Mouse (Mus musculus) embryo, embryonic 10 days (tissue): ENCODE measurements at regions not wholly inside any gene's neighbourhood (a gene's known extent, or its start where the extent isn't known, plus 50 kb on each side); places are given as distances from the start of the nearest gene placed in this dataset.
A peak's percentile ranks its signal among the peaks of the same experiment; 100 is the strongest.

Experiments used
- DNase-seq: peaks from one replicate; pipeline ENCODE4 v3.0.0-alpha.2; 2015; ENCODE audit warnings: low spot score

DNA sequence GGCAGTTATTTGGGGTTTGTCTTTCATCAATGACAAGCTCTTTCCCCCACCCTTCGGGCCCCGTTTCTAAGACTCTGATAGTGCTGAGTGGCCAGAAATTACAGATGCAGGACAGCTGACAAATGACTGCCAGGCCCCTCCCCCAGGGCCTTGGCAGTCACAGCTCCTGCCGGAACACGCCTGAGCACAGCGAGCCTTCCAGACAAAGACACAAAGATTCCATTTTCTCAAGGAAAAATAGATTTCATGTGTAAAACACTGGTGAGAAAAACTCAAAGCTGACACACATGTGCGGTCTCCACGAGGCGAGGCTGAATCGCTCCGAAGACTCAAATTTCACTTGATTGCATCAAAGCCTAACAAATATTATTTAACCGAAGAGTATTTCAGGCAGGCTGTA is 247.6 kb downstream of the Ptprc start:
- peak; percentile 83 for DNase-seq

DNA sequence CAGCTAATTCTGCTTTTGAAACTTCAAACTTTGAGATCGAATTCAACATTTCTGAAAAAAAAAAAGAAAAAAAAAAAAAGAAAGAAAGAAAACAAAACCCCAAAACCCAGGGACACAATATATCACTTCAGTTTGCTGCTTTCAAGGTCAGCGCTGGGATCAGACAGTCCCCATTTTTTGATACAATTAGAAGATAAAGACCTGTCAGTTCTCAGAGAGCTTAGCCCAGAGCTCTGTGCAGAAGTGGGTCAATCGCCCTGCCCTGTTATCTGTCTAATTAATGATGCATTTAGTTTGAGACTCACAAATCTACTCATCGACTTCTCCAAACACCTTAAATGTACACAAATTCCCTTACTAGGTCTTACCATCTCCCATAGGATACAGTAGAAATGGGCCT is 249.2 kb downstream of the Ptprc start:
- no peak for DNase-seq

DNA sequence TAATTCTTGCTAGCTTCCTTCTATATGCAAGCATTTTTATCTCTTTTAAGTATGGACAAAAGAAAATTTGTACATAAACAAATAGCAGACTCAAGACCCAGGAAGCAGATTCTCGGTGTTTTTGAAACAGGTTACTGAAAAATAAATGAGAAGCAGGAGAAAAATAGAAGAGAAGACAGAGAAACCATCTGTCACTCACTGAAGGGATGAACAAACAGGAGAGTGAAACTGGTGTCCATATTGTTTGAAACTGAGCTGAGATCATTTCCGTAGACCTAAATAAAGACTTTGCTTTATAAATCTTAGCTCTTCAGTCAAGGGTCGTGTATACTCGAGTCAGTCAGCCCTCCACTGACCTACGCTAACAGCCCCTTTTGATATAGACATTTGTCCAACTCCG is 251.4 kb downstream of the Ptprc start:
- no peak for DNase-seq

DNA sequence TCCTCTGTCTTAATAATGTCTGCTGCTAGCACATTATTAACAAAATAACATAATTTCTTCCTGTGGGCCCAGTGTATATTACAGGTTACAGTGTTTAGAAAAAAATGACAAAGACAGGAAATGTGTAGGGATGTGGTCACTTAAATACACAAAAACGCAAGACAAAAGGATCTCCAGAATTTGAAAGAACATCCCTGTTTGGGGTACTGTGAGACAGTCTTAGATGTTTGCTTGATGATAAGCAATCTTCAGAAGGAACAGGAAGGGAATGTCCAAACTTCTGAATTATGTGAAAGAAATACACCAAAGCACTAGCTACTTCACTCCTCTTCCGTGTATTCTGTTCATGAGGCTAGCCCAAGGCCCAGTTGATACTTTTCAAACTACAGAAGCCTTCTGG is 251.8 kb downstream of the Ptprc start:
- DNase-seq: no peak

DNA sequence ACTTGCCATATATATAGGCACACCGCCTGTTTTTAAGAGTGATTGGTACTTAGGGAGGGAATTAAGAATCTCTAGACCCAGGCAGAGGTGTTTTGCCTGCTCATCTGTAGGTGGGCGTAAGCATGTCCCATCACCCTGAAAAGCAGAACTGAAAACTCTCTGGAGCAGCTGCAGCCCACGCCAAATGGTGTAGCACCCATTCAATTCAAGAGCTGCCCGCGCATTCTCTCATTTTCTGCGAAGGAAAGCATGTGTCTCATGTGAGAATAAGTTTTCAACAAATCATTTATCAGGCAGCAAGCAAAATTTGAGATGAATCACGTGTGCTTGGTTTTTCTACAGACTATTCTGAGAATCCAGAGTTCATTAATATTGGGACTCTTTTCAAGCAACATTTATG is 252.7 kb downstream of the Ptprc start:
- no peak for DNase-seq

DNA sequence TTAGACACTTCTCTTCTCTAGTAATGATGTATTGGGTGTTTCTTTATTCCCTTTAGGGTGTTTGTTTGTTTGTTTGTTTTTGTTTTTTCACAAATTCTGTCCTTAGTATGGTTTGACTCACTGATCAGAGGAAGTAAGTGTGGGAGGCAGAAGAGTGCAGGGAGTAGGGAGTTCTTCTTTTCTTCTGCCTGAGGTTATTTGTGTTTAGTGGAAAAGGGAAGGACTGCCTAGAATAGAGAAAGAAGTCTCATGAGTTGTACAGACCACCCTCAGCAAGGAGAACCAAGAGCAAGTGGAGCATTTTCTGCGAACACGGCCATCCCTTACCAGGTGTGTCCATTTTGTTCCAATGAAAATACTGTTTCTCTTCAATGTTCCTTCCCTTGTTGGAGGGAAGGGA is 253.9 kb downstream of the Ptprc start:
- DNase-seq: no peak

DNA sequence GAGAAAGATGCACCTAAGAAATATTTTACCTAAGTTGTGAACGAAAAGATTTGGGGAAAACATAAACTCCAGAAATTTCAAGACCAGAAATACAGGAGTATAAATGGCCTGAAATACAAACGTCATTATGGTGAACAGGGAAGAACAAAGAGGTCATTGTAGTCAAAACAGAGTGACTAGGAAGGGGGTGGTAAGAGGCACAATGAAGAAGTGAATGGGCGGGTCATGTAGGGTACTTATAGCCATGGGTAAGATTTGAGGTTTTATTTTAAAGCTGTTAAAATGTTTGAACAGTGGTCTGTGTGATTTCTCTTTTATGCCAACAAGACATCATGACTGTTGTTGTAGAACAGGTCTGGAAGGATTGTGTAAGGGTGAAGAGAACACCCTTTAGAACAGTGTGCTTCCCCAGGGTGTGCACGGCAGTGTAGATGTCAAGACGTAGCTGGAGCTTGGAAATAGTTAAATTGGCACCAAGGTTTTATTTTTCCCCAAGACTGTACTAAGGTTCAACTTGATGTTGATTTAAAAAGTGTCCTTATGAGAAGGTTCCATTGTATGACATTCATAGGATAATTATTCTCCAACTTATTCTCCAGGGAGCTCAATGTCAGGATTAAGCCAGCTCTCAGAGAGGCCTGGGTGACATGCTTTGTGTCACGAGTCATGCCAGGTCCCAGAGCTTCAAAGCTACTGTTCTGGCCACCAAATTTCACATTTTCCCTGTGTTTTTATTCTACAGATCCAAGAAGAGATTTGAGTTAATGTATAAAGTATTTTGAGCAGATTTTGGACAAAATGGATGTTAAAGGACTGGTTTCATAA is 255.6 kb downstream of the Ptprc start:
- DNase-seq: no peak

DNA sequence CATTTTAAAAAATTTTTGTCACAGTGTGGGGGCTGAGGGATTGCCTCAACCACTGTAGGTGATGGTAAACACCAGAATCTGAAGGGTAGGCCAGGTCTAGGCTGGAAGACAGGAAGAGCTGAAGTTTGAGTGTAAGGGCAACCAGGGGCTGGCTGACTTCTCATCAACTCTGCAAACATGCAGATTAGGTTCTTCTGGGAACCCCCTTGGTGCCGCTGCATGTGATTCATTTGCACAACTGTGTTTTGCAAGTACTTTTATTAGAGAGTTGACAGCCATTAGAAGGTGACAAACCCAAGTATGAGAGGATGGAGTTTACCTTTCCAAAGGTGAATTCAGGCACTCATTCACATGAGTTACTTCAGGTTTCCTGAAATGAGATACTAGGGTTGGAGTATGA is 258.1 kb downstream of the Ptprc start:
- no peak for DNase-seq

DNA sequence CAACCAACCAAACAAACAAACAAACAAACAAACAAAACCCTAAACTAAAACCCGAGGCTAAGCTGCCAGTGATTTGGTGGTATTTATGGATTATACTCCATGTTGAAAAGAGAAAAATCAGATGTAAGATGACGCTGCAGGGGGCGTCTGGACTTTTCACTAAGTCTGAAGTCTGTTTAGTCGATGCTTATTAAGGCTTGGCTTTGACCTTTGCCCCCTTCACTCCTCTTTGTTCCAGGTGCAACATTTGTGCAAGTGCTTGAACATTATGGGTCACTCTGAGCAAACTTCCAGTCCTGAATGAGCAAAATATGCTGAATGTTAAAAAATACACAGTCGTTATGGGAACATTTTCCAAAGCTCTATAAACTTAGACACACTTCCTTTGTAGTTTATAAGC is 268.6 kb downstream of the Ptprc start:
- DNase-seq: peak; percentile 44

DNA sequence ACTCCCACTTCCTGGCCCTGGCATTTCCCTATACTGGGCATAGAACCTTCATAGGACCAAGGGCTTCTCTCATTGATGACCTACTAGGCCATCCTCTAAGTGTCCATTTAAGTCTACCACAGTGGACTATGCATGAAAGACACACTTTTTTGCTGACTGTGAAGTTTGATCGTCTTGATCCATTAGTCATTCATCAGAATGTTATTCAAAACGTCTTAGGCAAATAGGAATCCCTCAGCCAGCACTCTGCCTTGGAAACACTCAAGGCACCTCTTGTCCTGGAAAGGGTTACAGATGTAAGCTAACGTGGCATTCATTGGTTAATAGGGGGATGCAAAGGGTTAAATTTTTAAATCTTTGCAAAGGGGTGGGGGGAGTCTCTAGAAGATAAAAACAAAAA is 269.0 kb downstream of the Ptprc start:
- DNase-seq: no peak

DNA sequence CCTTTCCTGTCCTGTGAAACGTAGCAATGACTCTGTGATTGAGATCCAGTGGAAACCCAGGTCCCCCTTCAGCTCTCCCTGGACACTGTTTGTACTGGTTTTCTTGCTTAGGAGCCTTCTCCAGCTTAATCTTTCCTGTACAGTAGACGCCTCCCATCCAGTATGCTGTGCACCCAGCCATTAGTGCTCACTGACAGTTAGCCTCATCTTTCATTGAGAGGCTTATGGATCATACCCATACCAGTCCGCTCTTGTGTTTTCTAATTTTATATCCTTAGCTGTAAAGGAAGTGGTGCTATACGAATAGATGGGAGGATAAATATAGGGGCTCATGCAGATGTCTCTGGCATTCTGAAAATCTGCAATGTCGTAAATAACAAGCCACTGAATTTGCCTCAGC is 269.9 kb downstream of the Ptprc start:
- DNase-seq: no peak

DNA sequence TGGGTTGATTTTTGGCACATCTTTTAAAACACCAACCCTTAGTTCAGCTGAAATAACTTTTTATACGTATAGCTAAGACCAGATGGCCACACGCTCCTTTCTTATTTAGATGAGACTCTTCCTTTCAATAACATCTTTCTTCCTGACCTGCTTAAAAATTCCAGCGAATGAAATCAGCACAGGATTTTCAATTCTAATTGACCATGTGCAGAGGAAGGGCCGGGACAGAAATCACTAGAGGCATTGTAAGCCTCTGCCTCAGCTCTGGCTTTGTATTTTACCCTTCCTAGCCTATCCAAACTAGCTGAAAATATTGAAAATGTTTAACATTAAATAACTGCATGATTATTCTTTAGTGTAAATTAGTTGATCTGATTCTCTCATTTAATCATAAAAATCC is 272.2 kb downstream of the Ptprc start:
- DNase-seq: no peak

DNA sequence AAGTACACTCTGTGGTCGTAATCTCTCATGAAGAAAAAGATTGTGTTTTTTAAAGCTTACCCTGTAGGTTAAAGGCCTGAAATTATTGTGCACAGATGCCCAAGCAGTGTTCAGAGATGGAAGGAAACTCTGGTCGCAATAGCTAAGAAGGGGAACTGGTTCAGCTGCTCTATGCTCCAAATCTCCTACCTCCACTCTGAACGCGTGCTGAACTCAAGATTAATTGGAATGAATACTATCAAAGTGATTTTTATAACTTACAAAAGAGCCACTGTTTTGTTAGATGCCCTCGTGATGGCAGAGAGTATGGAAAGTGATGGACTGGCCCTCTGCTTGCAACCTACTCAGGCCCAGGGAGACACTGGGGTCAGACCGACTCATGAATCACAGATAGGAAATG is 272.6 kb downstream of the Ptprc start:
- DNase-seq: no peak

DNA sequence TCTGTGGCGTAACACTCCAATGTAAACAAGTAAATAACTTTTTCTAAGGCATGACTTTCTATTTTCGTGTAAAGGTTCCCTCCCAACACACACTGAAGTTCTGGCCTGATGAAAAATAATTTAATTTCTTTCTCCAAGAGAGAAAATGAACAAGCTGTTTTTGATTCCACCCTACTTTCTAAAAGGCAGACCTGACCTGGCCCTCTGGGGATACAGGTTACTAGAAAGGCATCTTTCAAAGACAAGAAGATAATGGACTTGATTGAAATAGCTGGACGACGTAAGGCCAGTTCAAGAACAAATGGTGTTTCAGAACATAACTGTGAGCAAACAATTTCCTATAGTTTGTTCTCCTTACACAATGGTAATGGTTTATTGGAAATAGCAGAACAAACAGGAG is 273.5 kb downstream of the Ptprc start:
- DNase-seq: no peak

DNA sequence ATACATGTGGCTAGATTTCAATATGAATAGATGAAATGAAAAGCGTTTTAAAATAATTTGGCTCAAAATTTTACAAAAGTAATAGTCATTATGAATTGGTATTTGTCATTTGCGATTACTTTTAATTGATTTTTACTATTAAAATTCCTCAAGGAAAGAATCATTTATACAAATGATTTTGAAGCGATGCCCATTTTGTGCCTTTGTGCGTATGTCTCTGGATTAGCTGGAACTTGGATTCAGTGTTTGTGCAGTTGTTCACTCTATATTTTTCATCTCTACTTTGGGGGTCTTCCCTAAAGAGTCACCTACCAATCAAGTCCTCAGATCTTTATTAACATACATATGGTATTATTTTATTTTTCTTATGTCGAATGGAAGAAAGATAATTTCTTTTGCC is 274.3 kb downstream of the Ptprc start:
- DNase-seq: no peak

DNA sequence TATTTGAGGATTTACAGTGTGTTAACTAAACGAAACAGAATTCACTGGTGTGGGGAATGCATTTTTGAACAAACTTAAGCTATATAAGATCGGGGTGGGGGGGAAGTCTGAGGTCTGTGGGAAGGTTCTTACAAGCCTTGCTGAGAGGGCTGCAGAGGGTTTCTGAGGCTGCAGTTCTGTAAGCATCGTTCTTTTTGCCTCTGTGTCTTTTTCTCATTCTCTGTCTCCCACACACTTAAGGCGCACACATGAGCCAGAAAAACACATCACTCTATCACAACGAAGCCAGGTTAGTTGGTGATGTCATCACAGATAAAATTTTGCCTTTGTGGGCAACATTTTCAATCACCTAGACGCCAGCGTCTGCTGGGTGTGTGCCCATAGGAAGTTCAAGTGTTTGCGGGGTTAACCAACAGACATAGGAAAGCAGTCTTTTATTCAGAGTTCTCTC is 274.9 kb downstream of the Ptprc start:
- no peak for DNase-seq

DNA sequence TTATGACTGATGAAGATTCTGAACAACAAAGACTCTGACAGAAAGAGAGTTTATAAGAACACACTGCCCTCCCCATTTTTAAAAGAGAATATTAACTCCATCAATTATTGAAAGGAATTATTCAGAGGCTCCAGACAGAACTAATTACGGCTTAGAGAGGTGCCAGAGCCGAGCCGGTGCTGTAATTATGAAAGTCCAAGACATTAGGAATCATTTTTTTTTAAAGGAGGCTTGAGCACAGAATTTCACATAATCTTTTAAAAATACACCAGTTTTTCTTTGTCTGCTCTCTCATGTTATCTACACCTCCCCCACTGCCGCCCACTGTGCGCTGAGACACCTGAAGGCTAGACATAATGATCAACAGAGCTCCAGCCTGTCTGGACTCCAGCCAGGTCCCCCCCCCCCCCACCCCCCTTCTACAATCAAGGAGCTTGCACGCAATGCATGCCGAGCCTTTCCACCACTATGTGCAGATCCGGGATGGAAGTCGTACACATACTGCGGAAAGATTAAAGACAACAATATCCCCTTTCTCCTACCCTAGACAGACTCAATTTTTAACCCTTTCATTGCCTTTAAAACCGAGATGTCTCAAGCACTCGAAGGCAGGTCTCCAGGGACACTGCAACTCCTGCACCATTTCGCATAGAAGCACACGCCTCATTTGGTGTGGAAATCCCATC is 275.4 kb downstream of the Ptprc start:
- DNase-seq: peak; percentile 83

DNA sequence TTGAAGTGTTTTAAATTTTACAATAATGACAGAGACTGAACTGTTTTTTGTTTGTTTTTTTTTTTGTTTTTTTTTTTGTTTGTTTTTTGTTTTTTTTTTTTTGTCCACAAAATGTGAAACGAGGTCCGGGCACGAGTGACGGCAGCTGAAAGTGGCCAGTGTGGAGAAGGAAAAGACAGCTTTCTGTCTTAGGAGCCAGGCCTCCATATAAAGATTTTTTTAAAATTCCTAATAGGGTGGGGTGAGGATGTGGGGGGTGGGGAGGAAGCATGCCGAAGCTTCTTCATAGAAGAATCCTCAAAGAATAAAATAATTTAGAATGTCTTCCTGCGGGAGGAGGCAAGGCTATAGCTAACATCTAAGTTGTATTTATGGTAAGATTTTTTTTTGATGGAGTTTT is 276.2 kb downstream of the Ptprc start:
- DNase-seq: no peak

DNA sequence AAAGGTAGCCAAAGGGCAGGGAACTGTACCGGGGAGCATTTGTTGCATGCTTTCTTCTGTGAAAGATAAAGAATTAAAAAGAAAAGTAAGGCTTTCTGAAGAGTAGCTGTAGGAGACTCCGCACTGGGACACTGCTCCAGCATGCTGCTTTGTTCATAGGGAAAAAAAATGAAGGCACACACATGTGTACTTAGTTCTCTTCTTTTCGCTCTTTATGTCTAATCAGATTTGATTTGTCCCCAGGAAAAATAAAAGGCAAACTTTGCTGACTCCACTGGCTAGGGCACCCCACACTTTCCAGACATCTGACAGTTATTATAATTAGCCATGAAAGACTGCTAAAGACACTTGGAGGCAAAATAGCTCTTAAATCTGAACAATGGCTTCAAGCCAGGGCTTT is 276.6 kb downstream of the Ptprc start:
- peak; percentile 28 for DNase-seq

DNA sequence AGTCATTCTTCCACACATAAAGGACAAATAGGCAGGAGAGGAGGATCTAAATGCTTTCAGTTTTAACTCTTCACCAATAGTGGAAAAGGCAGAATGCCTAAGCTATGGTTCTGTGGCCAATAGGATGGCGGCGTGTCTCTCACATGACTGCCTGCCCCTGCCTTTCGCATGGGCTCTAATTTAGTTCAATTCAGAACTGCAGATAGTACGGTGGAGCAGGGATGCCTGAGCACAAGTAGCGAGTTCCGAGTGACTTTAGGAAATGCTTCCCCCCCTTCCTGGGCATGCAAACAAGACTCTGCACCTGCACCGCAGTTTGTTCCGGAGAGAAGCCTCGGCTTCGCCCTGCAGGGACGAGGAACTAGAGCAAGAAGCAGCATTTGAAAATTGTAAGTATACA is 277.1 kb downstream of the Ptprc start:
- DNase-seq: peak; percentile 95

DNA sequence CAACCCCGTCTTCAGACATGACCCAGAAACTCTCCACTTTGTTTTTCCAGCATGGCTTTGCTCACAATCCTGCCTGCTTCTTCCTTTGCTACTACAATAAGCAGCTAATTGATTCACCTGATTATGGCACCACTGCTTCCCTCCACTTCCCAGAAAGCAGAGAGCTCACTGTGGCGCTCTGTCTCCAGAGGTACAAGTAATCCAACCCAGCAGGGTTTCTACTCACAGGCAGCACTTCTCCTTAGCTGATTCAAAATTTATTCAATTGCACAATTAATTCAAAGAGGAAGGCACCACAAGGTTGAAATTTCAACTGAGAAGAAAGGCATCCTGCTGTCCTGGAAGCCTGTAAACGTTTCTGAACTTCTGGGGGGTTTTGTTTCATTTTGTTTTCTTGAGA is 293.9 kb downstream of the Ptprc start:
- DNase-seq: no peak

DNA sequence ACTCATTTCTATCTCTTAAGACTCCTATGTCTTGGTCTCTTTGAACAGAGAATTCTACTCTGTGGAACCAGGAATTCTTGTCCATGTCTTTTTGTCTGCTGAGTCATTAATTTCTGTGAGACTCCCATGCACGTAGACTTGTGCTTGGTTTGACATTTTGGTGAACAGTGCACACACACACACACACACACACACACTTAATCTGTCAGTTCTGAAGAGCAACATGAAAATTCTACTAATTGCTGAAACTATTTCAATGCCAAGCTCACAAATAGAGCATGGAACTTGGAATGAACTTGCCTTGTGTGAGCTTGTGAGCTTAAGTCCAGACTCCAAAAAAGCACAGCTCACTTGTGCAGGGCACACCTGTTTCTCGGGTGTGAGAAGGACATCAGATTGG is 301.1 kb downstream of the Ptprc start:
- DNase-seq: no peak

DNA sequence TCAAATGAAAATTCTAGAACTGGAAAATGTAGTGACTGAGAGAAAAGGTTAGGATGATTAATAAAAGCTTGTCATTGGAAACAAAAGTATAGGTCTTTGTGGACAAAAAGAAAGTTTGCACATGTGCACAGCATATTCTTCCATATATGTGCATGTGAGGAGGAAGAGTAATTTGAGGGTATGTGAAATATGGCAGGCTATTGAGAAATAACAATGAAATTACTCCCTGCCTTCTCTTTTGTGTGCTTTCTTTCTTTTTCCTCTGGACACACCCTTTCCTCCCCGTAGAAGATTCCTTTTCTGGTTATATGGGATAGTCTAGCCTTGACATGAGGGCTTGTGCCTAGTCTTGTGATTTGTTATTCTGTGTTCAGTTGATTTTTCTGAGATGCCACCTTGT is 301.9 kb downstream of the Ptprc start:
- no peak for DNase-seq

DNA sequence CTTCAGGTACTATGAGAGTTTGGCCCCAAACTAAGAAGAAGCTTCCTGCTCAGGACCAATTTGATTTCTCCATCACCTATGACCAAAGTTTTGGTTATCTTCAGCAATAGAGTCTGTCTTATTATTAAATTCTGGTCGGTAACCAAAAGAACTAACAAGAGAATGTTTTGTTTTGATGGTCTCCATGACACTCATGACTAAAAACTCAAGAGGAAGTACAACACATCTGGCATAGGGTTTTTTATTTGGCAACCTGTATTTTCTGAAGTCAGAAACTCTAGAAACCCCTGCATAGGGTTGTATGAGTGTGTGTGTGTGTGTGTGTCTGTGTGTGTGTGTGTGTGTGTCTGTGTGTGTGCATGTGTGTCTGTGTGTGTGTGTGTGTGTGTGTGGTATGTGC is 310.5 kb downstream of the Ptprc start:
- no peak for DNase-seq
